Mouse (Mus musculus) natural killer cell, adult 2 months (primary cell): Measurements from ENCODE around the gene Rev1.
"Not testable (repeated sequence)": the region's sequence is repeated elsewhere in the genome, so short reads cannot be mapped to it uniquely, and the experiment has no call there.

Experiments used
- DNase-seq, 2 experiments: peaks; one replicate each; pipeline ENCODE4 v3.0.0; 2022; ENCODE audit warnings: low spot score in 2 of 2

Gene Rev1

DNA sequence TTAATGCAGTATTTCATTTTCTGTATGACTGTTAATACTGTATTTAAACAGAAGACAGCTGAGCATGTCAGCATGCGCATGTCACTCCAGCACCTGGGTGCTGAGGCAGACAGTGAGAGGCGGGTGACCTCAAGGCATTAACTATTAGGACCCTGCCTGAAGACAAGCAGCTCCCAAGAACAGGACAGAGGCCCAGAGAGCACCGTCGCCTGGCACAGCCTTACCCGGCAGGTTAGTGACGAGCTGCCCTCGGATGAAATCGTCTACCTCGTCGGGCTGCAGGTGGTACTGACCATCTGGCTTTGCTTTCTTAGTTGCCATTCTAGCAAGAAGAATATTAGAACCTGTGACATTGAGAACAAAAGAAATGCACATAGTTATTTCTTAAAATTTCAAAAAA lies 62.3 kb downstream of the Rev1 start:
- no peak for DNase-seq

DNA sequence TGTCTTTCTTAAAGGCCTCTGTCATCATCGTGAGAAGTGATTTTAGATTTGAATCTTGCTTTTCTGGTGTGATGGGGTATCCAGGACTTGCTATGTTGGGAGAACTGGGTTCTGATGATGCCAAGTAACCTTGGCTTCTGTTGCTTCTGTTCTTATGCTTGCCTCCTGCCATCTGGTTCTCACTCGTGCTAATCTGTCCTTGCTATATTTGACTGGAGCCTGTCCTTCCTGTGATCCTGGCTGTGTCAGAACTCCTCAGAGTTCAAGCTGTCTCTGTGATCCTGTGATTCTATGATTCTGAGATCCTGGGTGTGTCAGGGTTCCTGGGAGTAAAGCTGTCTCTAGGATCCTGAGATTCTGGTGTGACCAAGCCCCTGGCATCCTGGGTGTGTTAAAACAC lies 67.4 kb downstream of the Rev1 start:
- not testable (repeated sequence) for DNase-seq

DNA sequence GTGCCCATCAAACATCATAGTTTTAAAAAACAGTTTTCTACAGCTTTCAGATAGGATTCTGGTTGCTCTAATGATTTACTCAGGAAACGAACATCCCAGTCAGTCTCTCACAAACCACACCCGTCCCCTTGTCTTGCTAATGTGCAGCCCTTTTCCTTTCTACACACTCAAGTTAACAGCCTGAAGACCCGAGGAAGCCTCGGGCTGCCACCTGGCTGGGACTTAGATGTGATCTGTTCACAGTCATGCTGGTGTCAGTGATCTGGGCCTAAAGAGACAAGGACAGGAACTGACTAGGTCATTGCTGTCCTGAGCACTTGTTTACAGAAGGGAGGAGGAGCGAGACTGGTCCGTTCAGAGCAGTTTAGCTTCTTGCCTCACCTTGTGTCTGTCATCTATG lies 71.2 kb downstream of the Rev1 start:
- DNase-seq, result no peak

DNA sequence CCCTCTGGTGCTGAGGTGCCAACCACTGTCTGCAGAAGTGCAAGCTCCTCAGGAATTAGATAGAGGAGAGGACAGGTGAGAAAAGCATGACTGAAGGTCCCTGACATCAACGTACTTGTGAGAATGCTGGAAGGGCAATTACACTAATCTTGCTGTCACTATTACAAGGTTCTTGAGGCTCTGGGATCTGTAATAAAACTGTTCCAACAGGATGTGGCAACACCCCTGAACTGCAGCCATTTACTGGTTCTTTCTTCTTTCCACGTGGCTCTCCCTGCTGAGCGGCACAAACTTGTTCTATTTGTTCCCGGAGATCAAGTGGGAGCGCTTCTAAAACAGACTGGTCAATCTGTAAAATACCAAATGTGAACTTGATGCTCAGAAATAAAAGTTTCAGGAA lies 74.4 kb downstream of the Rev1 start:
- no peak for DNase-seq

DNA sequence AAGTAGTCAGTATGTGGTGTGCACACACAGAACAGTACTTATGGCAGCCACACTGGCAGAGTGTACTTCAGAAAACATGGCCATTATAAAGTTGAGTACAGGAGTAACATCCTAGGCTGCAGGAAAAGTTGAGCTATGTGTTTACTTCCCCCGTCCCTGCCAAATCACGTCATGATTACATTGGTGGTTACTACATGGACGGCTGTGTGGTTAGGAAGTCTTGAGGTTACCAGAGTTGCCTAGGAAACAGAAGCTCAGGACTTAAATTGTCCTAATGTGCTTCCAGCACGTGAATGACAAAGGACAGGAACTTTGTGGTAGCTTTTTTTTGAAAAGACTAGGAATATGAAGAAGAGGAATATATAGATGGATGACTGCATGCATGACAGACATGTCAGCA lies 80.0 kb downstream of the Rev1 start:
- DNase-seq, result no peak

DNA sequence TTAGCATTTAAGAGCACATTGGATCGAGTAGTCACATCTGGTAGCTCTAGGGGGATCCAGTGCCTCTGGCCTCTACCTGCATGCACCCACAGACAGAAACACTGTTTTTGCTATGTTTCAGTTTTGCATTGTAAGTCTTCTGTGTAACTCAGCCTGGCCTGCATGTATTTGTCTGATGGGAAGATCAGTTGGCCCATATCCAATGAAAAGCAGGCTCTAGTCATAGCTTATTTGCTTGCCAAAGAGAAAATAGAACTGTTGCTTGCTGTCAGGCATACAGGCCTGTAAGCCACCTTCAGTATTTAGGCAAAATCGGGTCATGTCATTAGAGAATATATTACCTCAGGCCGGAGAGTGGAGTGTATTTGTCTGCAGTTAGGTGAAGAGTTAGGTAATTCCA lies 81.5 kb downstream of the Rev1 start:
- DNase-seq, result no peak

DNA sequence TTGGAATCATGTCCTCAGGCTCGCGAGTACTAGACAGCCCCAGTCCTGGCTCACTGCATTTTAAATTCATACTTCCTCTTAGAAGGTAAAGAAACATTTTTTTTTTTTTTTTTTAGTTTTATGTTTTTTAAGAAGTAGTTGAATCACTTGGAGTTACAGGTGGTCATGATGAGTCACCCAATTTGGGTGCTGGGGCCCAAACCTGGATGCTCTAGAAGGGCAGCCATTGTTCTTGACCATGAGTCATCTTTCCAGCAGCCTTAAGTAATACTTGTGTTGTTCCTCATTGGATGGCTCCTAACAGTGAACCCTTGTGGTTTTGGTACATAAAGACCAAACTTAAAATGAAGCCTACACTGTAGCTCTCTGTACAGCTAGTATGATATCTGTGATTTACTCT lies 90.7 kb downstream of the Rev1 start:
- DNase-seq, result no peak

DNA sequence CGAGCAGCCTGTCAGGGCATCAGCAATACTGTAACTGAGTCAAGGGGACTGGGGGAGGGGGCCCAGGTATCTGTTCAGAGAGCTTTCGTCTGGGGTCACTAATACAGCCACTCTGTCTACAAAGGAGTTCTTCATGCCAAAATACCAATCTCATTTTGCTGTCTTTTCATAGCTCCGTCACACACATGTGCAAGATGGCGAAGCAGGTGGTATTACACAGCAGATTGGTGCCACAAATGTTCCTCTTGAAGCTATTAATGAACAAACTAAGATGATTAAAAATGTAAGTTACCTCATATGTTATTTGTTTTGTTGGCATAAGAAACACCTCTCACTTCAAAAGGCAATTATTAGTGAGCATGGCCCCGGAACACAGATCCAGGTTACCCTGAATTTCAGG lies 92.2 kb downstream of the Rev1 start:
- no peak for DNase-seq

DNA sequence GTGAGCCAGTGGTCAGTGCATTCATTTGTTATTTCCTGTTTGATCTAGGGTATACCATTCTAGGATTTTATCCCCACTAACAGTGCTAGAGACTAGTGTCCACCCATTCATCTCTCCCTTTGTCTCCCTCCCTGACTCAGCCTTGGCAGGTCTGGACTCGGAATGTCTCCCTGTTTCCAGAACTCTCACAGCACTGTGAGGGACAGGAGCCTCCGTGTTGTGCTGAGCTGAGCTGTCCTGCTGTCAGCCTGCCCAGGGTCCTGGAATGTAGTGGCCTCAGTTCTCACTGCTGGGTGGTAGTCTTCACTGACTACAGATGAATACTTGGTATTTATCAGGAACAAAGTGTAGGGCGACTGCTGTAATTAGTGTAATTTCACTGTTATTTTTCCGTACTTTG lies 94.1 kb downstream of the Rev1 start:
- no peak for DNase-seq

DNA sequence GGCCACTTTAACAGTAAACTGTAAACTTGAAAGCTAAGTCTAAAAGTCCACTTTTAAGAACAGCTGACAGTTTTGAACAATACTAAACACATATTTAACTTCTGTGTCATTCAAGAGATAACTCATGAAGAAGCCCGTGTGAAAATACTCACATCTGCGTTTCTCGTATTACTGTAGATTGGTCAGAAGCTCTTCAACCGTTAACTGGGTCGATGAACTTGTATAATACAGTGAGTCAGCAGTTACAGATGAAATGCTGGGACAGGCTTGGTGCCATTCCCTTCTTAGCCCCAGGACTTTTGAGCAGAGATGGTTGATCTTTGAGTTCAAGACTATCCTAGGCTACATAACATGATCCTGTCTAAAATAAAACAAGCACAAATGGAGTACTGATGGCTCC lies 98.2 kb downstream of the Rev1 start:
- no peak for DNase-seq

DNA sequence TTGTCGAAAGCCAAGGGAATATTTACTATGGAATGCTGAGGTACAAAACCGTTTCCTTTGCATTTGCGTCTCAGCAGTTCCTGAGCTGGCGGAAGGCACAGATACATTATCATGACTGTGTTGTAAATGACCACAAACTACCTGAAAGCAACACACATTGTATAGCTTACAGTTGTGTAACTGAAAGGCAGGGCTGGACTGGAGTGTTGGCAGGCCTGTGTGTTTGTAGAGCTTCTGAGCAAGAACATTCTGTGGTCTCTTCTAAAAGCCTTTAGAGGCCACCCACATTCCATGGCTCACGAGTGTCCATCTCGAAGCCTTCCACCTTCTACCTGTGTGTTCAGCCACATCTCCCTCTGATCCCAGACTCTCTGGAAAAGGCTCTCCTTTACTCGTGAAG lies 102.3 kb downstream of the Rev1 start:
- DNase-seq, result no peak

DNA sequence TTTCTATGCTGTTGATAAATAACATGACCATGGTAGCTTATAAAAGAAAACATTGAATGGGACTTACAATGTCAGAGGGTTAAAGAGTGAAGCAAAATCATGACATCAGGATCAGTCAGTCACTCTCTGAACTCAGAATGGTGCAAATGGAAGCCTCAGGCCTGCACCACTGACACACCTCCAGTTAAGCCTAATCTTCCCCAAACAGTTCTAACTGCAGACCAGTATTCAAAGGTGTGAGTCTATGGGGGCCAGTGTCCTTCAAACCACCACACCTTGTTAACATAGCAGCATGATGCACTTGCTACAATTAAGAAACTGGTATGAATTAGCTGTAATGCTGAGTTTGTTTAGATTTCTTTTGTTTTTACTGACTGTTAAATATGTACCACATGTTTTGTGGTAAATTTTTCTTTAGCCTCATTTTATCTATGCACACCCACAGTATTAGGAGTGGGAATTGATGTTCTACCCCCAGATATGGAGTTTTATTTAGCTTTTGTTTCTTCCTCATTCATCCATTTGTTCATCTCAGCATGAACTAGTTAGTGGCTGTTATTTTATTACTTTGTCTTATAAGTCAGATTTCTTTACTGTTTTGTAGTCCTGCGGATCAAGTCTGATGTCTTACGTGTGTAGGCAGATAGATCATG lies 114.9 kb downstream of the Rev1 start:
- no peak for DNase-seq

DNA sequence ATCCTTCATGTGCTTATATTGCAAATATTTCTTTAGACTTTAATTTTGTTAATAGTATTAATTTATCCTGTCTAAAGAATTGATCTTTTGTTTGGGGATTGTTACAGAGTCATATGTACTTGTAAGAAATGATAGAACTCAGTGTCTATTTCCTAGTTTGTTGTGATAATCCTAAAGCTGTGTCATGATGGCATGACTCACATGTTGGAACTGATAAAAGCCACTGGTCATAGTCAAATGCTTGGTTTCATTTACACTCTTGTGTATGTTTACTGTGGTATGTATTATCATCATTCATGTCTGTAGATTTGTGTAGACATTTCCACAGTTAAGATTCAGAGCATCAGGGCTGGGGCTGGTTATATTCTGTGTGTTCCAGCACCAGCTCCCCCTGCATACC lies 117.1 kb downstream of the Rev1 start:
- DNase-seq, result no peak

DNA sequence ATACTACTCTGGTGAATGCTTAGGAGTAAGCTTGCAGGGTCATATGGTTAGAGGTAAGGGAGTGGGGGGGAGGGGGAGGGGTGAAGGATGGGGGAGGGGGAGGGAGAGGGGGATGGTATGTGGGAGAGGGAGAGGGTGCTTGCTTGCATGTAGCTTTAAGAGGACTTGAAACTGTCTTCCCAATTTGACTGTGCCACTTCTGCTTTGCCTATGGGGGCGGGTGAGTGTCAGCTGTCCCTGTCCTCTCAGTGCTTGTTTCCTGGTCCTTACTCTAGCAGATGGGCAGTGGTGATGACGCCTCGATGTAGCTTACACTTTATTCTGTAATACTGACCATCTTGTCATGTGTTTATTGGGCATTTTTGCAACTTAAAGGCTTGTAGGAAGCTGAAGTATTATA lies 117.5 kb downstream of the Rev1 start:
- peak in 1 of 2 experiments; percentile 16 for DNase-seq

DNA sequence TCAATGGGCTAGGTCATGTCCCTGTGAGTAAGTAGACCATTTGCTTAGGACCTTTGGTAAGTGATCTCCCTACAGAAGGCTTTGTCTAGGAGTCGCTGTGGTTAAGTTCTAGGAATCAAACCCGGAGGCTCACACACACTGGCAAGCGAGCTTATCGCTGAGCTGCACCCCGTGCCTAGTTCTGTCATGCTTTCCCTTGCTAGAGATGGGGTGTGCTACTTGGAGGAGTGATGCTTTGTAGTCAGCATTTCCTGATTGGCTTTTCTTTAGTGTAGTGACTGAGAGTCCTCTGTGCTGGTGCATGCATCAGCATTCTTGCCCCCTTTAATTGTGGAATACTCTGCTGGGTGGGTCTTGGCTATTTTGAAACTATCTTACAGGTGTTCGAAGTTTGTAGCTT lies 118.0 kb downstream of the Rev1 start:
- DNase-seq, result no peak

DNA sequence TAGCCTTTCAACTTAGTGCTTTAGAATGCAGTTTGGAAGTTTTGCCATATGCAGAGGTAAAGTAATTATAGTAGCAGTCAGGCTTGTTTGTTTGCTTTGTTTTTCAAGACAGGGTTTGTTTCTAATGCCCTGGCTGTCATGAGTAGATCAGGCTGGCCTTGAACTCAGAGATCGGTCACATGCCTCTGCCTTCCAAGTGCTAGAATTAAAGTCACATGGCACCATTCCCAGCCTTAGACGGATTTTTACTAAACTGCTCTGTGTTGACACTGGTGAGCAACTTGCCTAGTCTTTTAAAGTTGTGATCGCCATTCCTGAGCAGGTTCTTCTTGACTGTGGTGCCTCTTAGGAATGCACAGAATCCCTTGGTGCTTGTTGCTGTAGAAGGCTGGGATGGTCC lies 122.9 kb downstream of the Rev1 start:
- no peak for DNase-seq

DNA sequence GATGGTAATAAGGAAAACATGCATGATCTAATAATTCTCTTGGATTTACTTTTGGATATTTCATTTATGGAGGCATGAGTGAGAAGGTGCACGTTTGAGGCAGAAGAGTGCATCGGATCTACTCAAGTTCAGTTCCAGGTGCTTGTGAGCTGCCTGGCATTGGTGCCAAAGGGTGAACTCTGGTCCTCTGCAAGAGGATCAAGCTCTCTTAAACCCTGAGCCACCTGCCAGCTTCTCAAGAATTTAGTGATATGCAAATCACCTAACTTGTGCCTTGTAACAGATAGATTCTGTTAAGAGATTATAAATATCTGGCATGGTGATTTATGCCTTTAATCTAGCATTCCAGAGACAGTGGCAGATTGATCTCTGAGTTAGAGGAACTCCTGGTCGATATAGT lies 126.6 kb downstream of the Rev1 start:
- DNase-seq, result no peak
